Mouse (Mus musculus) heart, embryonic 15.5 days (tissue): ENCODE measurements at regions not wholly inside any gene's neighbourhood (a gene's known extent, or its start where the extent isn't known, plus 50 kb on each side); places are given as distances from the start of the nearest gene placed in this dataset.

Experiments used
- ATAC-seq: fragments of 200-750 bp; cut with Nextera tagmentation; replicated peaks from 2 replicates; pipeline ENCODE4 v1.8.0; 2017; ENCODE audit warnings: low read depth, moderate TSS enrichment; ENCODE audit not compliant: insufficient number of reproducible peaks, insufficient read depth, low FRiP score
- H3K27ac ChIP-seq: fragments of 300-500 bp; sonication (generic); 2 replicates; pipeline ENCODE4 v1.5.1; 2015; ENCODE audit warnings: mild to moderate bottlenecking, inconsistent platforms
- H3K27me3 ChIP-seq: fragments of 300-500 bp; sonication (generic); 2 replicates; pipeline ENCODE4 v1.6.1; 2015; ENCODE audit warnings: inconsistent platforms
- H3K36me3 ChIP-seq: fragments of 300-500 bp; sonication (generic); 2 replicates; pipeline ENCODE4 v1.6.1; 2015; ENCODE audit warnings: mild to moderate bottlenecking, inconsistent platforms
- H3K4me1 ChIP-seq: fragments of 300-500 bp; sonication (generic); replicated peaks from 2 replicates; pipeline ENCODE4 v1.6.1; 2015; ENCODE audit warnings: inconsistent platforms
- H3K4me2 ChIP-seq: fragments of 300-500 bp; sonication (generic); 2 replicates; pipeline ENCODE4 v1.6.1; 2015; ENCODE audit warnings: inconsistent platforms, mild to moderate bottlenecking, moderate library complexity
- H3K4me3 ChIP-seq: fragments of 300-500 bp; sonication (generic); 2 replicates; pipeline ENCODE4 v1.5.1; 2015; ENCODE audit warnings: mild to moderate bottlenecking, inconsistent platforms
- H3K9ac ChIP-seq: fragments of 300-500 bp; sonication (generic); 2 replicates; pipeline ENCODE4 v1.6.1; 2015; ENCODE audit warnings: mild to moderate bottlenecking, inconsistent platforms
- H3K9me3 ChIP-seq: fragments of 300-500 bp; sonication (generic); replicated peaks from 2 replicates; pipeline ENCODE4 v1.6.1; 2016; ENCODE audit warnings: inconsistent platforms
- WGBS: fragments of 180-500 bp; shearing (Covaris S2); methylation state at CpG from one replicate; pipeline ENCODE4 v1.1.7; 2015; ENCODE audit warnings: mixed read lengths; 5-methylcytosine and 5-hydroxymethylcytosine counted together

GRCm38 (mm10) chr17:15977374-15978031 is 146.7 kb upstream of the Rgmb start:
- no peak for ATAC-seq
- WGBS = 66% methylated on average over 7 of the region's 7 CpGs

GRCm38 (mm10) chr17:15971351-15971685 is 140.5 kb upstream of the Rgmb start:
- WGBS = 83% methylated on average over 3 of the region's 3 CpGs
- Histone ChIP-seq H3K27ac (no peak overlapping the region), H3K9ac (no peak overlapping the region), H3K4me2 (no peak overlapping the region), H3K9me3 (no peaks in the 10 kb centered on the region), H3K4me1 (peaks cover 7% of the 10 kb centered on the region; the same call in 1 of the 2 replicates), H3K27me3 (no peaks in the 10 kb centered on the region), H3K36me3 (no peaks in the 10 kb centered on the region), H3K4me3 (no peak overlapping the region)
- ATAC-seq = no peak

More at GRCm38 (mm10) chr17:15977374-15978031, 146.7 kb upstream of the Rgmb start:
- H3K36me3 ChIP-seq = no peaks in the 10 kb centered on the region
- no peak overlapping the region for H3K4me3 ChIP-seq
- no peak overlapping the region for H3K27ac ChIP-seq
- H3K4me2 ChIP-seq = no peak overlapping the region
- no peak overlapping the region for H3K9ac ChIP-seq
- no peaks in the 10 kb centered on the region for H3K27me3 ChIP-seq
- H3K9me3 ChIP-seq = no peaks in the 10 kb centered on the region
- 0 out of 2 replicates have a peak, but pooled peaks cover 3% of the 10 kb centered on the region for H3K4me1 ChIP-seq

- H3K27me3 ChIP-seq = no peaks in the 10 kb centered on the region
- no peak overlapping the region for H3K4me3 ChIP-seq
- no peak overlapping the region for H3K9ac ChIP-seq
- no peaks in the 10 kb centered on the region for H3K9me3 ChIP-seq
- no peaks in the 10 kb centered on the region for H3K36me3 ChIP-seq
- peaks cover 4% of the 10 kb centered on the region; the same call in 1 of the 2 replicates for H3K4me1 ChIP-seq
- peak; percentile 50; the same call in 1 of the 2 replicates for ATAC-seq
- H3K27ac ChIP-seq = no peak overlapping the region
- H3K4me2 ChIP-seq = no peak overlapping the region
- WGBS = 45% methylated on average over 6 of the region's 6 CpGs
These were observed 139.9 kb upstream of the Rgmb start for GRCm38 (mm10) chr17:15970481-15971350.

- Histone ChIP-seq H3K27ac (no peak overlapping the region), H3K4me3 (no peak overlapping the region), H3K4me2 (no peak overlapping the region), H3K4me1 (peaks cover 4% of the 10 kb centered on the region; the same call in 1 of the 2 replicates), H3K36me3 (no peaks in the 10 kb centered on the region), H3K27me3 (no peaks in the 10 kb centered on the region), H3K9ac (no peak overlapping the region), H3K9me3 (no peaks in the 10 kb centered on the region)
- ATAC-seq = no peak
- 34% methylated on average over 5 of the region's 5 CpGs for WGBS
These were observed 137.5 kb upstream of the Rgmb start for GRCm38 (mm10) chr17:15968331-15968730.

- no peak for ATAC-seq
- no peaks in the 10 kb centered on the region for H3K27me3 ChIP-seq
- no peak overlapping the region for H3K4me3 ChIP-seq
- no peaks in the 10 kb centered on the region for H3K4me1 ChIP-seq
- no peak overlapping the region for H3K27ac ChIP-seq
- WGBS = 57% methylated on average over 2 of the region's 2 CpGs
- no peaks in the 10 kb centered on the region for H3K9me3 ChIP-seq
- no peak overlapping the region for H3K4me2 ChIP-seq
- H3K36me3 ChIP-seq = no peaks in the 10 kb centered on the region
- no peak overlapping the region for H3K9ac ChIP-seq
These were observed 124.8 kb upstream of the Rgmb start for GRCm38 (mm10) chr17:15955656-15956055.

- no peaks in the 10 kb centered on the region for H3K36me3 ChIP-seq
- no peaks in the 10 kb centered on the region for H3K4me1 ChIP-seq
- no peak overlapping the region for H3K27ac ChIP-seq
- ATAC-seq = no peak
- no peak overlapping the region for H3K4me3 ChIP-seq
- WGBS = 78% methylated on average over 3 of the region's 3 CpGs
- no peaks in the 10 kb centered on the region for H3K27me3 ChIP-seq
- no peak overlapping the region for H3K4me2 ChIP-seq
- no peaks in the 10 kb centered on the region for H3K9me3 ChIP-seq
- H3K9ac ChIP-seq = no peak overlapping the region
These were observed 120.8 kb upstream of the Rgmb start for GRCm38 (mm10) chr17:15951641-15952040.

GRCm38 (mm10) chr17:15949753-15950152 is 118.9 kb upstream of the Rgmb start:
- no peaks in the 10 kb centered on the region for H3K9me3 ChIP-seq
- H3K27ac ChIP-seq = no peak overlapping the region
- no peak overlapping the region for H3K9ac ChIP-seq
- H3K4me2 ChIP-seq = no peak overlapping the region
- no peaks in the 10 kb centered on the region for H3K4me1 ChIP-seq
- H3K36me3 ChIP-seq = no peaks in the 10 kb centered on the region
- 41% methylated on average over 6 of the region's 6 CpGs for WGBS
- H3K4me3 ChIP-seq = no peak overlapping the region
- no peaks in the 10 kb centered on the region for H3K27me3 ChIP-seq
- no peak for ATAC-seq

GRCm38 (mm10) chr17:15942378-15942777 is 111.5 kb upstream of the Rgmb start:
- Histone ChIP-seq H3K27me3 (no peaks in the 10 kb centered on the region), H3K36me3 (no peaks in the 10 kb centered on the region), H3K27ac (no peak overlapping the region), H3K4me2 (no peak overlapping the region), H3K4me3 (no peak overlapping the region), H3K9ac (no peak overlapping the region), H3K9me3 (no peaks in the 10 kb centered on the region), H3K4me1 (no peaks in the 10 kb centered on the region)
- WGBS = 66% methylated on average over 4 of the region's 4 CpGs
- no peak for ATAC-seq

- Histone ChIP-seq H3K27ac (no peak overlapping the region), H3K27me3 (no peaks in the 10 kb centered on the region), H3K4me1 (no peaks in the 10 kb centered on the region), H3K9me3 (no peaks in the 10 kb centered on the region), H3K4me3 (no peak overlapping the region), H3K36me3 (no peaks in the 10 kb centered on the region), H3K4me2 (no peak overlapping the region), H3K9ac (no peak overlapping the region)
- ATAC-seq = no peak
- 27% methylated on average over 4 of the region's 4 CpGs for WGBS
These were observed 87.8 kb upstream of the Rgmb start for GRCm38 (mm10) chr17:15918609-15919008.

GRCm38 (mm10) chr17:15898689-15899419 is 68.0 kb upstream of the Rgmb start:
- ATAC-seq = no peak
- H3K9ac ChIP-seq = no peak overlapping the region
- no peaks in the 10 kb centered on the region for H3K27me3 ChIP-seq
- H3K4me2 ChIP-seq = no peak overlapping the region
- no peaks in the 10 kb centered on the region for H3K36me3 ChIP-seq
- no peak overlapping the region for H3K27ac ChIP-seq
- H3K4me1 ChIP-seq = no peaks in the 10 kb centered on the region
- 60% methylated on average over 7 of the region's 7 CpGs for WGBS
- no peak overlapping the region for H3K4me3 ChIP-seq
- no peaks in the 10 kb centered on the region for H3K9me3 ChIP-seq

- WGBS = 65% methylated on average over 3 of the region's 3 CpGs
- no peak overlapping the region for H3K27ac ChIP-seq
These were observed 65.1 kb upstream of the Rgmb start for GRCm38 (mm10) chr17:15895968-15896367.

More at GRCm38 (mm10) chr17:15895968-15896367, 65.1 kb upstream of the Rgmb start:
- Histone ChIP-seq H3K27me3 (no peaks in the 10 kb centered on the region), H3K36me3 (no peaks in the 10 kb centered on the region), H3K9ac (no peak overlapping the region), H3K4me3 (no peak overlapping the region), H3K4me2 (no peak overlapping the region), H3K4me1 (no peaks in the 10 kb centered on the region), H3K9me3 (no peaks in the 10 kb centered on the region)
- ATAC-seq = no peak
